Mouse (Mus musculus): ENCODE results near the gene Oaz1. TPM values are rescaled to one million over a fixed set of nuclear protein-coding genes. Genes with fewer than 3 reads are reported as not detected.

Gene Oaz1
- polyA plus RNA-seq, 2 experiments: 882 to 1,813 TPM

- peaks cover 52% of the 10 kb centered on the region for H3K36me3 ChIP-seq (ENCODE audit: control insufficient read depth, insufficient read depth, low read length)
- no peak within 1 kb of the TSS for H3K4me3 ChIP-seq (replicated peaks; ENCODE audit: low read length)
- ATAC-seq (ENCODE audit: low FRiP score, low read depth) (no peak), DNase-seq (ENCODE audit: low spot score) (no peak)
- H3K27me3 ChIP-seq (ENCODE audit: control insufficient read depth, insufficient read depth, low read length): peaks cover 21% of the 10 kb centered on the region
- no peak within 1 kb of the TSS for H3K9ac ChIP-seq (ENCODE audit: low read depth, low read length, severe bottlenecking)
- peaks cover 30% of the 10 kb centered on the region for H3K4me1 ChIP-seq (ENCODE audit: control insufficient read depth, insufficient read depth, low read length)
- no peaks in the 10 kb centered on the region for H3K9me3 ChIP-seq (ENCODE audit: control insufficient read depth, low read length)
- no peak within 1 kb of the TSS for H3K27ac ChIP-seq (replicated peaks; ENCODE audit: low read depth, low read length)
- H3K4me2 ChIP-seq (replicated peaks; ENCODE audit: low read depth, low read length, severe bottlenecking): no peak within 1 kb of the TSS
- WGBS: 68% methylated on average over 6 of the region's 6 CpGs
- TF ChIP-seq POLR2A (IDR thresholded peaks at IDR 0.05; ENCODE audit: borderline replicate concordance, extremely low read depth, insufficient read depth, insufficient read length): no peak
These were observed 21.5 kb upstream of the Oaz1 start, which contains the start of gene Amh for GRCm38 (mm10) chr10:80804916-80805315. Amh (plus strand) TSS chr10:80805243.

- Histone ChIP-seq H3K4me1 (ENCODE audit: control insufficient read depth, insufficient read depth, low read length) (peaks cover 34% of the 10 kb centered on the region), H3K4me2 (replicated peaks; ENCODE audit: low read depth, low read length, severe bottlenecking) (no peak overlapping the region), H3K27me3 (ENCODE audit: control insufficient read depth, insufficient read depth, low read length) (peaks cover 25% of the 10 kb centered on the region), H3K9ac (ENCODE audit: low read depth, low read length, severe bottlenecking) (no peak overlapping the region), H3K36me3 (ENCODE audit: control insufficient read depth, insufficient read depth, low read length) (peaks cover 50% of the 10 kb centered on the region), H3K4me3 (replicated peaks; ENCODE audit: low read length) (no peak overlapping the region), H3K27ac (replicated peaks; ENCODE audit: low read depth, low read length) (no peak overlapping the region), H3K9me3 (ENCODE audit: control insufficient read depth, low read length) (no peaks in the 10 kb centered on the region)
- ATAC-seq (ENCODE audit: low FRiP score, low read depth) (no peak), DNase-seq (ENCODE audit: low spot score) (no peak)
- WGBS: 76% methylated on average over 5 of the region's 5 CpGs
- TF ChIP-seq POLR2A (IDR thresholded peaks at IDR 0.05; ENCODE audit: borderline replicate concordance, extremely low read depth, insufficient read depth, insufficient read length): no peak
These were observed 21.1 kb upstream of the Oaz1 start for GRCm38 (mm10) chr10:80805322-80805721.

- Histone ChIP-seq H3K27me3 (ENCODE audit: control insufficient read depth, insufficient read depth, low read length) (peaks cover 29% of the 10 kb centered on the region), H3K4me3 (replicated peaks; ENCODE audit: low read length) (no peak overlapping the region), H3K36me3 (ENCODE audit: control insufficient read depth, insufficient read depth, low read length) (peaks cover 44% of the 10 kb centered on the region), H3K27ac (replicated peaks; ENCODE audit: low read depth, low read length) (no peak overlapping the region), H3K4me2 (replicated peaks; ENCODE audit: low read depth, low read length, severe bottlenecking) (no peak overlapping the region), H3K9ac (ENCODE audit: low read depth, low read length, severe bottlenecking) (no peak overlapping the region), H3K4me1 (ENCODE audit: control insufficient read depth, insufficient read depth, low read length) (peaks cover 34% of the 10 kb centered on the region), H3K9me3 (ENCODE audit: control insufficient read depth, low read length) (no peaks in the 10 kb centered on the region)
- WGBS: 27% methylated on average over 3 of the region's 3 CpGs
- DNase-seq (ENCODE audit: low spot score): peak; percentile 57
- ATAC-seq (ENCODE audit: low FRiP score, low read depth): peak; percentile 37; the same call in 1 of the 2 replicates
- no peak for TF ChIP-seq POLR2A (IDR thresholded peaks at IDR 0.05; ENCODE audit: borderline replicate concordance, extremely low read depth, insufficient read depth, insufficient read length)
These were observed 20.5 kb upstream of the Oaz1 start for GRCm38 (mm10) chr10:80805925-80806324.

GRCm38 (mm10) chr10:80806341-80807056, 20.0 kb upstream of the Oaz1 start:
- peaks cover 29% of the 10 kb centered on the region for H3K27me3 ChIP-seq (ENCODE audit: control insufficient read depth, insufficient read depth, low read length)

GRCm38 (mm10) chr10:80807057-80807627, 19.3 kb upstream of the Oaz1 start:
- H3K9me3 ChIP-seq (ENCODE audit: control insufficient read depth, low read length): no peaks in the 10 kb centered on the region
- peak overlapping the region; percentile 63 for H3K27ac ChIP-seq (replicated peaks; ENCODE audit: low read depth, low read length)
- ATAC-seq (ENCODE audit: low FRiP score, low read depth) (peak; percentile 76), DNase-seq (ENCODE audit: low spot score) (peak; percentile 80)
- H3K4me1 ChIP-seq (ENCODE audit: control insufficient read depth, insufficient read depth, low read length): peaks cover 34% of the 10 kb centered on the region
- peak overlapping the region; percentile 49 for H3K4me3 ChIP-seq (replicated peaks; ENCODE audit: low read length)
- WGBS: under 1% methylated on average over 38 of the region's 58 CpGs
- peaks cover 32% of the 10 kb centered on the region for H3K36me3 ChIP-seq (ENCODE audit: control insufficient read depth, insufficient read depth, low read length)
- H3K9ac ChIP-seq (ENCODE audit: low read depth, low read length, severe bottlenecking): peak overlapping the region; percentile 60
- peaks cover 29% of the 10 kb centered on the region for H3K27me3 ChIP-seq (ENCODE audit: control insufficient read depth, insufficient read depth, low read length)
- TF ChIP-seq POLR2A (IDR thresholded peaks at IDR 0.05; ENCODE audit: borderline replicate concordance, extremely low read depth, insufficient read depth, insufficient read length): no peak
- peak overlapping the region; percentile 95 for H3K4me2 ChIP-seq (replicated peaks; ENCODE audit: low read depth, low read length, severe bottlenecking)

More at GRCm38 (mm10) chr10:80806341-80807056, 20.0 kb upstream of the Oaz1 start:
- ATAC-seq (ENCODE audit: low FRiP score, low read depth) (no peak), DNase-seq (ENCODE audit: low spot score) (no peak)
- Histone ChIP-seq H3K27ac (replicated peaks; ENCODE audit: low read depth, low read length) (peak overlapping the region; percentile 63; the same call in 1 of the 2 replicates), H3K36me3 (ENCODE audit: control insufficient read depth, insufficient read depth, low read length) (peaks cover 38% of the 10 kb centered on the region), H3K4me3 (replicated peaks; ENCODE audit: low read length) (peak overlapping the region; percentile 49), H3K9me3 (ENCODE audit: control insufficient read depth, low read length) (no peaks in the 10 kb centered on the region), H3K4me1 (ENCODE audit: control insufficient read depth, insufficient read depth, low read length) (peaks cover 34% of the 10 kb centered on the region), H3K4me2 (replicated peaks; ENCODE audit: low read depth, low read length, severe bottlenecking) (peak overlapping the region; percentile 95), H3K9ac (ENCODE audit: low read depth, low read length, severe bottlenecking) (peak overlapping the region; percentile 60)
- 48% methylated on average over 33 of the region's 34 CpGs for WGBS
- no peak for TF ChIP-seq POLR2A (IDR thresholded peaks at IDR 0.05; ENCODE audit: borderline replicate concordance, extremely low read depth, insufficient read depth, insufficient read length)

Measured in limb, embryonic 14.5 days (tissue).